Mouse (Mus musculus) layer of hippocampus, adult 8-10 months (tissue): Measurements from ENCODE around the gene Npl. TPM values are rescaled to one million over a fixed set of nuclear protein-coding genes. Genes with fewer than 3 reads are reported as not detected.
"Not testable (repeated sequence)": the region's sequence is repeated elsewhere in the genome, so short reads cannot be mapped to it uniquely, and the experiment has no call there.

Experiments used
- DNase-seq, 2 experiments: peaks; one replicate each; pipeline ENCODE4 v3.0.0; 2022; ENCODE audit warnings: low spot score in 2 of 2
- total RNA-seq, 4 experiments: library from RNA; stranded (reverse); gene quantifications; 2 replicates each; pipeline ENCODE4 v1.2.4; 2022

Npl gene
- total RNA-seq, 4 experiments from 2014 or later = 3.3 to 6.6 (median 5.1) TPM

- no peak for DNase-seq
Observed at GRCm38 (mm10) chr1:153542726-153543320, 7.0 kb downstream of the Npl start.

DNA sequence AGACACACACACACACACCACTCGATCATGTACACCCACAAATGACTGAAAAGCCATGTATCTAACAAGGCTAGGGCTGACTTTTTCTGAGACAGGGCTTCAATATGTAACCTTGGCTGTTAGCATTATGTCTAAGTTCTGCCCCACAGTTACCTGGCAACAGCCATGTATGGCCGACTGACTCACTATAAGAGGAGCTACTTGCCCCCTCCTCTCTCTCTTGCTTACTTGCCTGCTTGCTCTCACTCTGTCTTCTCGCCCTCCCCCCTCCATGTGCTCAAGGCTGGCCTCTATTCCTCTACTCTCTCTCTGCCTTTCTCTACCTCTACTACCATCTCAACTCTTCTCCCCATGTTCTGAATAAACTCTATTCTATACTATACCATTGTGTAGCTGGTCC lies 9.1 kb downstream of the Npl start:
- no peak for DNase-seq

GRCm38 (mm10) chr1:153539739-153540333 lies 10.0 kb downstream of the Npl start:
- DNase-seq = no peak

DNA sequence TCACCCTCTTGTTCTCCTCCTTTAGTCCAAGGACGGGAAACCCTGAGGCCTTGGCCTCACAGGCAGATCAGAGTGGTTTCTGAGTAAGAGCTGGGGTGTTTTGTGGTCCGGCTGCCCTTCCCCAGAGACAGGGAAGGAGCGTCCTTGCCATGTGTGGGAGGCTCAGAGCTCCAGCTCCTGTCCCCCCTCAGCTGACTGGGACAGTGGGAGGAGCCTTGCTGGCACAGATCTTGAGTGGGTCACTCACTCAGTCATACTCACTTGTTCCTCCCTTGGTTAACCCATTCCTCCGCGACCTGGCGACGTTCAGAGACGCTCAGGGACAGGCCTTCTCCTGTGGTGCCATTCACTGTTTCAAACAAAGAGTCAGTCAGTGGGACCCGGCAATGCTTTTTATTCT lies 14.2 kb downstream of the Npl start:
- DNase-seq = no peak

DNA sequence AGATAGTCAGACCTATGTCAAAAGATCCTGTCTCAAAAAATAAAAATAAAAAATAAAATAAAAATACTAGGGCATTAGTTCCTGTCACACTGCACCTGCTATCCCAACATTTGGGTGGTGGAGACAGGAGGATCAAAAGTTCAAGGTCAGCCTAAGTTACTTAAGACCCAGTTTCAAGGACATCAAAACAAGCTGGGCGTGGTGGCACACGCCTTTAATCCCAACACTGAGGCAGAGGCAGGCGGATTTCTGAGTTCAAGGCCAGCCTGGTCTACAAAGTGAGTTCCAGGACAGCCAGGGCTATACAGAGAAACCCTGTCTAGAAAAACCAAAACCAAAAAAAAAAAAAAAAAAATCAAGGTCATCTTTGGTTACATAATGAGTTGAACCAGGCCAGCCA lies 16.9 kb downstream of the Npl start:
- DNase-seq = not testable (repeated sequence)

DNA sequence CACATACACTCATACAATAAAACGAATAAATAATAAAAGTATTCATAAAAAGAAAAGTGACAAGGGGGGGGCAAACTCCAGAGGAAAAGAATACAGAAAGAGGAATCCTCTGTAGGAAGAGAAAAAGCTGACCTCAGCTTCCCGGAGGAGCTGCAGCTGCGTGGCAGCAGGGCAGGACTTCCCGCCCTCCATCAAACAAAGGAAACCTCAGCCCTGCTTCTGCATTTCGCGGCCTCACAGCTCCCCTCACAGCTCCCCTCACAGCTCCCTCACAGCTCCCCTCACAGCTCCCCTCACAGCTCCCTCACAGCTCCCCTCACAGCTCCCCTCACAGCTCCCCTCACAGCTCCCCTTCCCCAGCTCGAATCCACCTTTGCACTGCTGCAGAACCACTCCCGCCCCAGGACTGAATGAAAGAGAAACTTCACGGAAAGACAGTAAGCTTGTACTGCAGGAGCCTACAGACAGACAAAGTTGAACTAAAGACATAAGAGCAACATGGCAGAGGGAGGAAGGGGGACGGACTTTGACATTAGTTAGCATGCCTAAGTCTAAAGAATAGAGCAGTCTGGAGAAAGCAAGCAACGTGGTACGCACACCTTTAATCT lies 17.5 kb downstream of the Npl start:
- no peak for DNase-seq

DNA sequence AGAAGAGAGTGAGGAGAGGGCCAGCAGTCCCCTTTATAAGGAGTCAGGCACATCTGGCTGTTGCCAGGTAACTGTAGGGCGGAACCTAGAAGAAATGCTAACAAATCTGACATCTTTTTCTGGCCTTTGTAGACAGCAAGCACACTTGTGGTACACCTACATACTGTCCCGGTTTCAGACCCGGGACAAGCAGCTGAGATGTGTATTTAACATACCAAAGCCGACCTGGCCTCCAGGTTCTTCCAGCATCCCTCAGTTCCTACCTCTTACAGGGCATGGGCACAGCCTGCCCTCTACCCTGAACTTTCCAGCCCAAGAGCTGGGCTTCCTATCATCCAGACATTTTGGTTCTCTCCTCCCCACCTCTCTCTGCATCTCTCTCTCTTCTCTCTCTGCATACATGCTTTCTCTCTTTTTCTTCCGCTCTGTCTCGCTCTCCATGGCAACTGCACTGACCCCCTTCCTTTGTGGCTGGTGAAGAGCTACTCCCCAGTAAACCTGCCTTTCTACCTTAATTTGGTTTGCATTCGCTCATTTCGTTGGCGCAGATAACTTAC lies 18.1 kb downstream of the Npl start:
- no peak for DNase-seq

DNA sequence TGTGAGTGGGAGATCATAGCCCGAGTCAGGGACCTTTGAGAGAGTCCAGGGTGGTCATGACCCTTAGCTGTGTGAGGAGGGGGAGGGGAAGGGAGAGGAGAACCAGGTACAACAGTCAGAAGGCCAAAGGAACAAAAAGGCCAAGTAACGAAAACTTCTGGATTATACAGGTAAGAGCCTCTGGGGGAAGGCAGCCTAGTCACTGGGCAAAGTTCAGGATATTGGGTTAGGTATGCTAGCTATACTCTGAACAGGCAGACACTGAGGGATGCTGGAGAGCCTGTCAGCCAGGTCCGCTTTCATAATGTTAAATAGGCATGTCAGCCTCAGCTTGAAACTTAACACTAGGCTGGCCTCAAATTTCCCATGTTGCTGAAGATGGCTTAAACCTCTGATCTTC lies 27.7 kb downstream of the Npl start:
- DNase-seq = no peak

- DNase-seq = no peak
Observed at GRCm38 (mm10) chr1:153515368-153515767, 34.5 kb downstream of the Npl start.

GRCm38 (mm10) chr1:153510330-153511009 lies 39.4 kb downstream of the Npl start:
- DNase-seq = no peak

DNA sequence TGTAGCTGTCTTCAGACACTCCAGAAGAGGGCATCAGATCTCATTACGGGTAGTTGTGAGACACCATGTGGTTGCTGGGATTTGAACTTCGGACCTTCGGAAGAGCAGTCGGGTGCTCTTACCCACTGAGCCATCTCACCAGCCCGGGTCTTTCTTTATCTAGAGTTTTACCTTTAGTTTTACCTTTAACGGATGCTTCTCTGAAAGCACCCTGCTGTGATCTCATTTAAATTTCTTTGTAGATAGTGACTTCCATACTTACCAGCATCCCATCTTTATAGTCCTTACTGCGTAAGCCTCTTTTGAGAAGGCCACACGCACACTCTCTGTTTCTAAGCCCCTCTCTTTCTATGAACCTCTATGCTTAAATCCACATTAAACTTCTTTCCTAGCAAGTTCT lies 40.3 kb downstream of the Npl start:
- DNase-seq = not testable (repeated sequence)

- DNase-seq = no peak
Observed at GRCm38 (mm10) chr1:153509012-153509411, 40.8 kb downstream of the Npl start.

GRCm38 (mm10) chr1:153506266-153506665 lies 43.6 kb downstream of the Npl start:
- DNase-seq = peak; percentile 40 to 48

DNA sequence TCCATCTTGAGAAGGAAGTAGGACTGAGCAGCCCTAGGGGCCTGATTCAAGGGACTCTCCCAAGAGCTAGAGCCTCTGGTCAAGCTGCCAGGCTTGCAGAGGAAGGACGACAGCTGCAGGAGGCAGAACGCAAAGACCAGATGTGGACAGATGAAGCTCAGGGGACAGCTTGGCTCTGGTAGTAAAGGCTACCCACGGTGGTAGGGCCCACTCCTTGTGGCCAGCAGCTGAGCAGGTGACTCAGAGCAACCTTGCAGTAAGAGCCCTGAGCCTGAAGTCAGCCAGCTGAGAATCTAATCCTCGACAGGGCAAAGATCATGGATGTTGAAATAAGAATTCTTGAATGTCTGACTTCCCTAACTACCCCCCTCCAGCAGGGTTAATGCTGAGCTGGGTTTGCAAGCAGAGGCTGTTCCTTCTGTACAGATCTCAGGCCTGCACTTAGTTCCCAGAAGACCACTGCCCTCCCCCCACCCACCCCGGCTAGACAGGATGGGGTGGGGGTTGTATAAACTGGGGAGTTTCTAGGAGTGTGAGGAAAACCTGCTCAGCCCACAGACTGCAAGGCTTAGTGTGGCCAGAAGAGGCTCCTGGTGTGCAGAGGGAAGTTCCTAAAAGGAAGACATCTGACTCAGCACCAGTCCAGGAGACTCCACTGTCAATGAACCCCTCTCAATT lies 48.1 kb downstream of the Npl start:
- DNase-seq = no peak

DNA sequence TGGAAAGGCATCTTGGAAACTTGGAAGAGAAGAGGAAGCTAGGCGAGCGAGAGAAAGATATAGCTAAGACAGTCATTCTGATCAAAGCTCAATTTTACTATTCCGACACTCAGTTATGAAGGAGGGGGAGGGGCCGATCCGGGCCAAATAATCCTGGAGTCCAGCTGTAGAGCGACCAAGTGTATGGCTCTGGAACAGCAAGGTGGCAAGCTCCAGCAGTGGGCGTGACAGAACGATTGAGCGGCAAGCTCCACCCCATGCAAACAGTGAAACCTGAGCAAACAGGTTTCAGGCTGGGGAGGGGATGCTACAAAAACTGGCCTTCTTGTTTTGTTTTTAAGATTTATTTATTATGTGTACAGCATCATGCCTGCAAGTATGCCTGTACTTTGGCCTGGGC lies 49.8 kb downstream of the Npl start:
- DNase-seq = no peak

- no peak for DNase-seq
Observed at GRCm38 (mm10) chr1:153496030-153496429, 53.8 kb downstream of the Npl start.

DNA sequence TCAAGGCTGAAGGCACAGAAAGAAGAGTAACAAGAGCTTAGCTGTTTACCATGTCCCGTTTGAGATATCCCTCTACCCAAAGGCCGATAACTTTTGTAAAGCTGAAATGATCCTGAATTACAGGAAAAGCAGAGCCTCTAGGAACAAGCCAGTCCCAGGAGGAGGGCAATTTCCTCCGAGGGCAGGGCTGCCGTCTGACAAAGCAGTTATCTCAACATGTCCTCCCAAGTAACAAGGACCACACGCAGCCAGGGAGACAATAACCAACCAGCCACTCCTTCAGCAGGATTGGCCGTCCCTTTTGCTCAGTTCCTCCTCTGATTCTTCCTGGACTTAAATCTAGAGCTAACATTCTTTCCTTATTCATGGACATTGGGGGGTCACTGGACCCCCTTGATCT lies 55.9 kb downstream of the Npl start:
- DNase-seq = no peak

DNA sequence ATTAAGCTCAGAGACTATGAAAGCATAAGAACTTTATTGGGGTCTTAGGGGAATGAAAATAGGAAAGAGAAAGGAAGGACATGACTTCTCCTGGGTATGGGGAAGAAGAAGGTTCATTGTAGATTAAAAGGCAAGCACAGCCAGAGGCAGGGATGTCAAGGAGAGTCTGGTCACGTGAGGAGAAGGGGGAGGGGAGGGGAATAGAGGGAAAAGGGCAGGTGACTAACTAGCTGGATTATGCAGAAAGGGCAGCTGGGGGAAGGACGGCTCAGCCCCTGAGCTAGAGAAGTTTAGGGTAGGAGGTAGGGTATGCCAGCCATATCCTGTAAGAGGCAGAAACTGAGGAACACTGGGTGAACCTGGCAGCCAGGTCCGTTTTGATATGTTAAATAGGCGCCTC lies 56.5 kb downstream of the Npl start:
- DNase-seq = no peak

DNA sequence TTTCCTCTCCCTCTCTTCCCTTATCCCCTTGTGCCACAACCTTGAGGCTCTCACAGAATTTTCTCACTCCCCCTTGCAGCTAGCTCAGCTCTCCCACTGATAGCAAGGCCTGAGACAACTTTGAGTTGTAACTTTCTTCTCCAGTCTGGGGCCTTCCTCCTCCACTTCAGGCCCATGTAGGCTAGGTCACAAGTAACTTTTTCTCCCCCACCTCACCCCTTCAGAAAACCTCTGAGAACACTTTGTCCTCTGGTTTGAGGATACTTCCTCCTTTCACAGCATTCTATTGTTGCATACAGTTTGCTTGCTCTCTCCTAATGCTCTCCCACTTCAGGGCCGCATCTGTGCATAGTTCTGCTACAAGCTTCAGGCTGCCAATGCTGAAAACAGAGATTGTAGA lies 58.0 kb downstream of the Npl start:
- DNase-seq = no peak

DNA sequence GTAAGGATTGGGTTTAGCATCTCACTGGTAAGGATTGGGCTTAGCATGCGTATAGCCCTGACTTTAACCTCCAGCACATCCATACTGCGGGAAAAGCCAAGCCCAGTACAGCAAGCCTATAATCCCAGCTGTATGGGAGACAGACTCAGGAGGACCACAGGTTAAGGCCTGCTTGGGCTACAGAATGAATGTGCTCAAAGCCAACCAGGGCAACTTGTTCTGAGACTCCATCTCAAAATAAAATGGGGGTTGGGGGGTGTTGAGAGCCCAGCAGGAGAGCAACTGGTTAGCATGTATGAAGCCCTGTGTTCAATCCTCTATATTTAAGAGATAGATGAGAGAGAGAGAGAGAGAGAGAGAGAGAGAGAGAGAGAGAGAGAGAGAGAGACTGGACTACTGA lies 58.5 kb downstream of the Npl start:
- DNase-seq = no peak

GRCm38 (mm10) chr1:153489963-153490362 lies 59.9 kb downstream of the Npl start:
- DNase-seq = no peak

DNA sequence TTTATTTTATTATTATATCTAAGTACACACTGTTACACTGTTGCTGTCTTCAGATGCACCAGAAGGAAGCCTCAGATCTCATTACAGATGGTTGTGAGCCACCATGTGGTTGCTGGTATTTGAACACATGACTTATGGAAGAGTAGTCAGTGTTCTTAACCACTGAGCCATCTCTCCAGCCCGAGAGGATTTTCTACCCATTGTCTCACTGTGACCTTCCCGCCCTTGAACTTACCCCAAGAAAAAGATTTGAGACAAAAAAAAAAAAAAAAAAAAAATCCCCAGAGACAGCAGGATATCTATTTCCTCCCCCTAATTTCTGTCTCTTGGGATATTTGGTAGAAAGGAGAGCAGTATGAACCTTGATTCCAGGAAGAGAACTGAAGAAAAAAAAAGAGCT lies 60.3 kb downstream of the Npl start:
- DNase-seq = no peak
